Mouse (Mus musculus) ZHBTc4 (cell line): ENCODE data around the gene Ccdc175.

Experiments used
- DNase-seq: peaks from one replicate; pipeline ENCODE4 v3.0.0-alpha.2; 2011; ENCODE audit warnings: low read depth, low spot score

Gene Ccdc175

GRCm38 (mm10) chr12:72104027-72104426, 80.8 kb downstream of the Ccdc175 start:
- DNase-seq = no peak

- DNase-seq = peak; percentile 48
Measured at GRCm38 (mm10) chr12:72102776-72103175, 82.1 kb downstream of the Ccdc175 start.

- DNase-seq = no peak
Measured at GRCm38 (mm10) chr12:72096966-72097365, 87.9 kb downstream of the Ccdc175 start.

- DNase-seq = no peak
Measured at GRCm38 (mm10) chr12:72089802-72090201, 95.0 kb downstream of the Ccdc175 start.

- DNase-seq = no peak
Measured at GRCm38 (mm10) chr12:72086166-72086825, 98.5 kb downstream of the Ccdc175 start.

GRCm38 (mm10) chr12:72085329-72086165, 99.3 kb downstream of the Ccdc175 start, which contains the start of the genes L3hypdh and Jkamp:
L3hypdh (minus strand) TSS chr12:72085439.
Jkamp (plus strand) TSS chr12:72085589.
- peak; percentile 100 for DNase-seq

- DNase-seq = no peak
Measured at GRCm38 (mm10) chr12:72085024-72085328, 99.9 kb downstream of the Ccdc175 start.

GRCm38 (mm10) chr12:72084261-72085023, 100.4 kb downstream of the Ccdc175 start:
- DNase-seq = peak; percentile 45

- no peak for DNase-seq
Measured at GRCm38 (mm10) chr12:72083265-72083664, 101.6 kb downstream of the Ccdc175 start.

- DNase-seq = peak; percentile 73
Measured at GRCm38 (mm10) chr12:72082370-72082769, 102.5 kb downstream of the Ccdc175 start.

GRCm38 (mm10) chr12:72081961-72082360, 102.9 kb downstream of the Ccdc175 start:
- DNase-seq = no peak

GRCm38 (mm10) chr12:72078248-72078647, 106.6 kb downstream of the Ccdc175 start:
- no peak for DNase-seq

- peak; percentile 96 for DNase-seq
Measured at GRCm38 (mm10) chr12:72070327-72071269, 114.2 kb downstream of the Ccdc175 start, which contains the start of gene Gpr135. Gpr135 (minus strand) TSS chr12:72071125.

- no peak for DNase-seq
Measured at GRCm38 (mm10) chr12:72069626-72070326, 115.1 kb downstream of the Ccdc175 start.

GRCm38 (mm10) chr12:72057780-72058179, 127.0 kb downstream of the Ccdc175 start:
- DNase-seq = no peak

- DNase-seq = peak; percentile 78
Measured at GRCm38 (mm10) chr12:72053851-72054250, 131.0 kb downstream of the Ccdc175 start.

GRCm38 (mm10) chr12:72053303-72053702, 131.5 kb downstream of the Ccdc175 start:
- DNase-seq = peak; percentile 70

GRCm38 (mm10) chr12:72052571-72052970, 132.3 kb downstream of the Ccdc175 start:
- peak; percentile 88 for DNase-seq
